Mouse (Mus musculus) brain, adult 2 months (tissue): ENCODE measurements around the gene Jmjd7.

Experiments
- DNase-seq: peaks from one replicate; pipeline ENCODE4 v3.0.0; 2011; ENCODE audit warnings: low read depth, low spot score

Gene Jmjd7

GRCm38 (mm10) chr2:120026984-120027949, at the start of gene Jmjd7, which contains the start of gene Gm28042:
Gene Jmjd7, plus strand, starts transcription at chr2:120027483.
Gene Gm28042, plus strand, starts transcription at chr2:120027493.
- DNase-seq, result peak; percentile 94

- peak; percentile 41 for DNase-seq
Observed at GRCm38 (mm10) chr2:119980343-119980986, 46.8 kb upstream of the Jmjd7 start.

- no peak for DNase-seq
Observed at GRCm38 (mm10) chr2:119981631-119982030, 45.7 kb upstream of the Jmjd7 start.

- DNase-seq, result no peak
Observed at GRCm38 (mm10) chr2:119985871-119986270, 41.4 kb upstream of the Jmjd7 start.

GRCm38 (mm10) chr2:119986369-119986768, 40.9 kb upstream of the Jmjd7 start:
- DNase-seq, result no peak

GRCm38 (mm10) chr2:119987441-119987840, 39.8 kb upstream of the Jmjd7 start:
- DNase-seq, result no peak

GRCm38 (mm10) chr2:119988952-119989351, 38.3 kb upstream of the Jmjd7 start:
- no peak for DNase-seq

- no peak for DNase-seq
Observed at GRCm38 (mm10) chr2:119990881-119991280, 36.4 kb upstream of the Jmjd7 start.

- no peak for DNase-seq
Observed at GRCm38 (mm10) chr2:119992349-119992748, 34.9 kb upstream of the Jmjd7 start.

GRCm38 (mm10) chr2:119993515-119993914, 33.8 kb upstream of the Jmjd7 start:
- DNase-seq, result no peak

GRCm38 (mm10) chr2:119994839-119995238, 32.4 kb upstream of the Jmjd7 start:
- DNase-seq, result no peak

GRCm38 (mm10) chr2:119995391-119996281, 31.6 kb upstream of the Jmjd7 start:
- peak; percentile 65 for DNase-seq

GRCm38 (mm10) chr2:119997354-119997753, 29.9 kb upstream of the Jmjd7 start:
- no peak for DNase-seq

- DNase-seq, result no peak
Observed at GRCm38 (mm10) chr2:119999731-120000130, 27.6 kb upstream of the Jmjd7 start.

GRCm38 (mm10) chr2:120000882-120001584, 26.2 kb upstream of the Jmjd7 start:
- DNase-seq, result no peak

- DNase-seq, result no peak
Observed at GRCm38 (mm10) chr2:120001956-120002355, 25.3 kb upstream of the Jmjd7 start.

GRCm38 (mm10) chr2:120003970-120004369, 23.3 kb upstream of the Jmjd7 start:
- DNase-seq, result no peak

GRCm38 (mm10) chr2:120006696-120007095, 20.6 kb upstream of the Jmjd7 start:
- DNase-seq, result no peak

GRCm38 (mm10) chr2:120007680-120008210, 19.5 kb upstream of the Jmjd7 start:
- no peak for DNase-seq

- DNase-seq, result no peak
Observed at GRCm38 (mm10) chr2:120008672-120009071, 18.6 kb upstream of the Jmjd7 start.
